Mouse (Mus musculus): ENCODE results near the gene Fto. TPM values are rescaled to one million over a fixed set of nuclear protein-coding genes. Genes with fewer than 3 reads are reported as not detected.
A peak's percentile ranks its signal among the peaks of the same experiment; 100 is the strongest.

The Fto gene
- polyA plus RNA-seq, 1 experiment from 2014 or later, result 116 TPM

DNA sequence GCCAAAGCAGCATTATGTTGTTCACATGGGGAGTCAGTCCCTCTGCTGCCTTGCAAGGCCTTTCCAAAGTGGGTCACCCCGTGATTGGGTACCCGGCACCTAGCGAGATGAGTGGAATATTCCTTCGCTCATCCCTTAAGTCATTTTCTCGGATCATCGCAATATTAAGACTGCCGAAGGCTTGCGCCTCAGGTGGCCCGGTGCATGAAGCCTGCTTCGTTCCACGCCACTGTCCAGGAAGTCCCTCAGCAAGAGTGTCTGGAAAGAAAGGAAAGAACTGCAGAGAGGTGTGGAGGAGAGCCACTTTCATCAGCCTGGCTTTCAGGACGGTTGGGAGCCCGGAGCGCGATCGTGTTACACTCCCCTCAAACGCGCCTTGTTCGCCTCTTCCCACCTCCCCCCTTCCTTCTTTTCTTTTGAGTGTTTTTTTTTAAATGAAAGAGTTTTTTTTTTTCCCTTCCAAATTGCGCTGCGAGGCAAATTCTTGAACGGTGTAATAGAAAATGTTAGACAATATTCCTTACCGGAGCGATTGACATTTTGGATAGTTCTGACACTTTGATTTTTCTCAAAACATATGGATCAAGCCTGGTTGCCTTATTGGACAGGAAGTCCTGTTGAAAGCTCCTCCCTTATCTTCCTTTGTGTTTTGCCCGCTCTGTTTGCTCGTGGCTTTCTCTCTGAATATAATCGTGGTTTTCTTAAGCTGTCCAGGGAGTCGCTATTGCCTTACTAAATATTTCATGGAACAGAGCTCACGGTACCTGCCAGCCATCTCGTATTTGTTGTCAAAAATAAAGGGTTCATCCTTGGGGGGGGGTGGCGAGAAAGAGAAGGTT, 399.6 kb downstream of the Fto start:
- peaks cover 73% of the 10 kb centered on the region for H3K4me1 ChIP-seq

DNA sequence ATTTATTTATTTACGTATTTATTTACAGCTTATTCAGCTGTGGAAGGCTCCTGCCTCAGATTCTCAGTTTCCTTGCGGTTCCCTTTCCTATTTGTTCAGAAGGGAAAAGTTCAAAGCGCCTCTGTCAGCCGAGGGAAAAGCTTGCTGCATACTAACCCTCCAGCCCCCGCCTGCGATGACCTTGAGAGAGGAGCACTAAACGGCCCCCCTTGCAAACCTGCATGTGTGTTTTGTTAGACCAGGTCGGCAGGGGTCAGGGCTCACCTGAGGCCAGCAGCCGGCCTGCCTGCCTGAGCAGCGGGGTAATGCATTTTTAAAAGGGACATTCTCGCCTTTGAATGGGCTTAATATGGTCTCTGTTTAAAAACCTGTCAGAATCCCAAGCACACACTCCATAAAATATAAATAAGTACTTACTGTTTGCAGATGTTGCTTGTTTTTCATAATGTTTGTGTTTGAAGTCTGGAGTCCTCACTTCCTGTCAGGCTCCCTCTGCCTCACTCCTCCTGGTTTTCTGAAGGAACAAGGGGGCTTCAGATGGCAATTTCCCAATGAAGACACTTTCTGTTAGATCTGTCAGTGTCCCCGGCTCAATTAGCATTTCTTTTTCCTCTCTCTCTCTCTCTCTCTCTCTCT, 400.5 kb downstream of the Fto start:
- peaks cover 67% of the 10 kb centered on the region for H3K4me1 ChIP-seq
- no peak for ATAC-seq (ENCODE audit: low FRiP score)
- WGBS, result 6% methylated on average over 12 of the region's 12 CpGs
- H3K9ac ChIP-seq, result peak overlapping the region; percentile 39; the same call in 1 of the 2 replicates
- H3K9me3 ChIP-seq (replicated peaks), result no peaks in the 10 kb centered on the region
- H3K4me3 ChIP-seq, result peak overlapping the region; percentile 27; the same call in 1 of the 2 replicates
- peak overlapping the region; percentile 51 for H3K4me2 ChIP-seq (replicated peaks)
- H3K36me3 ChIP-seq, result no peaks in the 10 kb centered on the region
- H3K27me3 ChIP-seq, result no peaks in the 10 kb centered on the region
- peak overlapping the region; percentile 71 for H3K27ac ChIP-seq

More for the DNA sequence above, 399.6 kb downstream of the Fto start:
- Histone ChIP-seq H3K36me3 (no peaks in the 10 kb centered on the region), H3K4me2 (replicated peaks) (peak overlapping the region; percentile 51), H3K9ac (peak overlapping the region; percentile 51; the same call in 1 of the 2 replicates), H3K27me3 (no peaks in the 10 kb centered on the region), H3K27ac (peak overlapping the region; percentile 71), H3K4me3 (peak overlapping the region; percentile 27), H3K9me3 (replicated peaks) (no peaks in the 10 kb centered on the region)
- 3% methylated on average over 31 of the region's 31 CpGs for WGBS
- no peak for ATAC-seq (ENCODE audit: low FRiP score)

- Histone ChIP-seq H3K27me3 (no peaks in the 10 kb centered on the region), H3K27ac (peak overlapping the region; percentile 66), H3K4me1 (peaks cover 58% of the 10 kb centered on the region), H3K4me2 (replicated peaks) (no peak overlapping the region), H3K9me3 (replicated peaks) (no peaks in the 10 kb centered on the region), H3K36me3 (no peaks in the 10 kb centered on the region), H3K4me3 (no peak overlapping the region), H3K9ac (no peak overlapping the region)
- WGBS, result 91% methylated on average over 7 of the region's 7 CpGs
- no peak for ATAC-seq (ENCODE audit: low FRiP score)
Observed at GRCm38 (mm10) chr8:91714733-91715132, 401.4 kb downstream of the Fto start.

DNA sequence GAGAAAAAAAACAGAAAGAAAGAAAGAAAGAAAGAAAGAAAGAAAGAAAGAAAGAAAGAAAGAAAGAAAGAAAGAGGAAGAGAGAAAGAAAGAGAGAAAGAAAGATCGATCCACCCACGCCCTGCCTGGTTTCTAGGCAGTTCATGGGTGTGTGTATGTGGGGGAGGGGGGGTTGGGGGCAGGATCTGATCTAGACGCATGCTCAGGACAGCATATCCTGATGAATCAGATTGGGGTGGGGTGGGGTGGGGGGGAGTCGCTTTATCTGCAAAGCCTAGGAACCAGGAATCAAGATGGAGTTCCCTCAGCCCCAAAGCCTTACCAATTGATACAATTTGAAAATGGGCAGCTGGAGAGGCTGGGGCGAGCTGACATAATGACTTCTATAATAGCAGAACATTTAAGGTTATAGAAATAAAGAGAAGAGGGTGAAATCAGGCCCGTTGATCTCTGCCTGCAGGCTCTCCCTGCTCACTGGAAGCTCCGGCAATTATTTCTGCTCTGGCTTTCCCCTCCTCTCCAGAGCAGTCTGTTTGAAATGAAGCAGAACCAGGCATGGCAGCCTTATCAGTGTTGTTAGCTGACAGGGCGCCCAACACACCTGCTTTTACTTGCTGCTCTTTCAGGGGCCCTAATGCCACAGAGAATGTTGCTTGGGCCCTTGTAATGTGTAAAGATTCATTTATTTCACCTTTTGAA, 402.2 kb downstream of the Fto start:
- peak overlapping the region; percentile 73 for H3K27ac ChIP-seq

More for the DNA sequence above, 402.2 kb downstream of the Fto start:
- Histone ChIP-seq H3K9ac (no peak overlapping the region), H3K4me3 (no peak overlapping the region), H3K4me2 (replicated peaks) (no peak overlapping the region), H3K36me3 (no peaks in the 10 kb centered on the region), H3K4me1 (peaks cover 51% of the 10 kb centered on the region), H3K9me3 (replicated peaks) (no peaks in the 10 kb centered on the region), H3K27me3 (no peaks in the 10 kb centered on the region)
- 46% methylated on average over 8 of the region's 8 CpGs for WGBS
- 0 out of 2 replicates have a peak, but pooled peaks have one; percentile 42 for ATAC-seq (ENCODE audit: low FRiP score)

Other genes starting within 250 kb of the Fto start
- 19.4 and 19.5 TPM in 2 replicates for gene Rbl2, start 243.5 kb upstream of the Fto start, polyA plus RNA-seq (2016; fragmentation: Nextera tagmentation; extraction: Ambion mirVana)
- gene Aktip, start 113.5 kb upstream of the Fto start, polyA plus RNA-seq (2016; fragmentation: Nextera tagmentation; extraction: Ambion mirVana), result 88.9 and 92.1 TPM in 2 replicates
- gene Rpgrip1l, start 263 bp upstream of the Fto start, polyA plus RNA-seq (2016; fragmentation: Nextera tagmentation; extraction: Ambion mirVana), result 15.3 and 15.5 TPM in 2 replicates

All from hindbrain, embryonic 12.5 days (tissue).